Mouse (Mus musculus) liver, adult 2 months (tissue): ENCODE results near the gene Rhoa. TPM values are rescaled to one million over a fixed set of nuclear protein-coding genes. Genes with fewer than 3 reads are reported as not detected.
"Not testable (repeated sequence)": the region's sequence is repeated elsewhere in the genome, so short reads cannot be mapped to it uniquely, and the experiment has no call there.

Experiments used
- DNase-seq: peaks from one replicate; pipeline ENCODE4 v3.0.0-alpha.2; 2011; ENCODE audit warnings: low read depth, low spot score; ENCODE audit errors: extremely low read depth
- H3K27ac ChIP-seq: fragments of 200-500 bp; replicated peaks from 2 replicates; pipeline ENCODE4 v1.5.1; 2012; ENCODE audit warnings: low read depth, mild to moderate bottlenecking, control low read depth, inconsistent platforms, low read length; ENCODE audit not compliant: insufficient read depth
- H3K27me3 ChIP-seq: fragments of 200-500 bp; 2 replicates; pipeline ENCODE4 v1.6.1; 2012; ENCODE audit warnings: mild to moderate bottlenecking, moderate library complexity, low read length, inconsistent platforms; ENCODE audit not compliant: control insufficient read depth, insufficient read depth
- H3K36me3 ChIP-seq: fragments of 200-500 bp; 2 replicates; pipeline ENCODE4 v1.6.1; 2012; ENCODE audit warnings: low read length, inconsistent platforms; ENCODE audit not compliant: control insufficient read depth, insufficient read depth
- H3K4me1 ChIP-seq: fragments of 200-500 bp; 2 replicates; pipeline ENCODE4 v1.6.1; 2011; ENCODE audit warnings: low read length; ENCODE audit not compliant: control insufficient read depth, insufficient read depth
- H3K4me3 ChIP-seq: fragments of 200-500 bp; 2 replicates; pipeline ENCODE4 v1.5.1; 2011; ENCODE audit warnings: low read depth, mild to moderate bottlenecking, control low read depth, low read length, moderate library complexity; ENCODE audit not compliant: insufficient read depth
- H3K79me2 ChIP-seq: fragments of 200-500 bp; 2 replicates; pipeline ENCODE4 v1.6.1; 2012; ENCODE audit warnings: inconsistent platforms, mild to moderate bottlenecking, low read length, moderate library complexity; ENCODE audit not compliant: control insufficient read depth, insufficient read depth
- H3K9ac ChIP-seq: fragments of 200-500 bp; 2 replicates; pipeline ENCODE4 v1.6.1; 2012; ENCODE audit warnings: low read depth, mild to moderate bottlenecking, control low read depth, inconsistent platforms, low read length
- CTCF ChIP-seq: fragments of 200-500 bp; IDR thresholded peaks from 2 replicates; pipeline ENCODE4 v1.5.1; 2011; ENCODE audit warnings: low read depth, low read length, control low read depth
- POLR2A ChIP-seq: fragments of 200-500 bp; IDR thresholded peaks from 2 replicates; pipeline ENCODE4 v1.6.1; 2011; ENCODE audit warnings: low read length, control low read depth; ENCODE audit not compliant: insufficient read depth; ENCODE audit errors: extremely low read depth
- WGBS: fragments of 180-500 bp; shearing (Covaris S2); methylation state at CpG from one replicate; pipeline ENCODE4 v1.1.7; 2018; 5-methylcytosine and 5-hydroxymethylcytosine counted together
- polyA plus RNA-seq: library from polyadenylated mRNA; depleted of rRNA; stranded (reverse); fragments of >200 nt; gene quantifications from 2 replicates; pipeline ENCODE4 v1.2.3, GENCODE M21; 2012
- total RNA-seq: library from RNA; depleted of rRNA; stranded (reverse); fragments of >200 nt; gene quantifications from 2 replicates; pipeline ENCODE4 v1.2.3, GENCODE M21; 2014

Rhoa gene
- total and polyA plus RNA-seq, 2 experiments: 64.7 to 123 TPM

GRCm38 (mm10) chr9:108305170-108305569 is 759 bp upstream of the Rhoa start:
- H3K27me3 ChIP-seq: no peaks in the 10 kb centered on the region
- H3K27ac ChIP-seq: peak overlapping the region; percentile 78
- peaks cover 12% of the 10 kb centered on the region; the same call in 1 of the 2 replicates for H3K79me2 ChIP-seq
- WGBS: 0% methylated on average over 1 of the region's 1 CpGs
- H3K9ac ChIP-seq: peak overlapping the region; percentile 90
- peaks cover 14% of the 10 kb centered on the region for H3K36me3 ChIP-seq
- H3K4me1 ChIP-seq: peaks cover 24% of the 10 kb centered on the region
- DNase-seq: no peak
- TF ChIP-seq POLR2A (no peak), CTCF (no peak)
- H3K4me3 ChIP-seq: peak overlapping the region; percentile 81

- peak overlapping the region; percentile 91 for H3K4me3 ChIP-seq
Measured at GRCm38 (mm10) chr9:108306571-108306980, 647 bp downstream of the Rhoa start.

DNA sequence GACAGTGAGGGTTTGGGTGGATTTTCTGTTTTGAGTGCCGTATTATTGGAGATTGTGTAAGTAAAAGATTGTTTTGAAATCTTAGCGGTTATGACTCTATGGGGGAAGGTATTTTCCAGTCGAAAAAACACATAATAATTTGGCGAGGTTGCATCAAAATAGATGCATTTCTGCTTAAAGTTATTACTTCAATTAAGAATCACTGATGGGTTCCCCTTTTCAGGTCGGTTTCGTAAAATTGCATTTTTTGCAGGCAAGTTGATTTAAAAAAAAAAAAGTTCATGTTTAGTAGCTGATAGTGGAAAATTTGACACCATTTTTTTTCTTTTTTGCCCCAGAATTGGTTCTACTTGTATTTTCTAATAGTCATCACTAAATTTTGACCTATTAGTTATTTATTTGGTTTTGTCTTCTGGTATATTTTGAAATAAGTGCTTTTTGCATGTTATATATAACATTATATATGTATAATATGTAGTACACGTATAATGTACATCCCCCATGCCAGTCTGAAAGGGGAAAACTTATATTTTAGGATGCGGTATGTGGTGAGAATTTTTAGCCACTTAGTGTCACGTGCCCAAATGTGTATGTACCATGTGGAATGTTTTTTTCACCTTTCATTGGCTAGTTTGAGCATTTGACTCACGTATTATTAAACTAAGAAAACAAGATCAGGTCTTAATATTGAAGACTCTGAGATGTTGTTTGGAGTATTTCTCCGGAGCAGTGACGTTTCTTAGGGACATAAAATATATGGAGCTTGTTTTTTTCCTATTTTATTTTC is 1.3 kb downstream of the Rhoa start:
- peak overlapping the region; percentile 91 for H3K4me3 ChIP-seq
- 2% methylated on average over 12 of the region's 12 CpGs for WGBS
- DNase-seq: peak; percentile 32
- H3K27ac ChIP-seq: peak overlapping the region; percentile 93
- peak overlapping the region; percentile 96 for H3K9ac ChIP-seq
- H3K4me1 ChIP-seq: peaks cover 28% of the 10 kb centered on the region
- H3K36me3 ChIP-seq: peaks cover 18% of the 10 kb centered on the region
- H3K27me3 ChIP-seq: no peaks in the 10 kb centered on the region
- no peak for TF ChIP-seq CTCF
- TF ChIP-seq POLR2A: no peak
- peaks cover 26% of the 10 kb centered on the region for H3K79me2 ChIP-seq

More at GRCm38 (mm10) chr9:108306571-108306980, 647 bp downstream of the Rhoa start:
- DNase-seq: peak; percentile 42
- H3K79me2 ChIP-seq: peaks cover 20% of the 10 kb centered on the region
- TF ChIP-seq CTCF: no peak
- no peak for TF ChIP-seq POLR2A
- no peaks in the 10 kb centered on the region for H3K27me3 ChIP-seq
- WGBS: 1% methylated on average over 51 of the region's 51 CpGs
- H3K4me1 ChIP-seq: peaks cover 27% of the 10 kb centered on the region
- peak overlapping the region; percentile 93 for H3K27ac ChIP-seq
- peaks cover 17% of the 10 kb centered on the region for H3K36me3 ChIP-seq
- H3K9ac ChIP-seq: peak overlapping the region; percentile 96

- 5% methylated on average over 2 of the region's 2 CpGs for WGBS
- peak; percentile 56 for DNase-seq
- Histone ChIP-seq H3K27ac (no peak overlapping the region), H3K79me2 (peaks cover 30% of the 10 kb centered on the region), H3K9ac (no peak overlapping the region), H3K4me3 (no peak overlapping the region), H3K27me3 (no peaks in the 10 kb centered on the region), H3K36me3 (peaks cover 11% of the 10 kb centered on the region), H3K4me1 (peaks cover 27% of the 10 kb centered on the region)
- no peak for TF ChIP-seq CTCF
- TF ChIP-seq POLR2A: no peak
Measured at GRCm38 (mm10) chr9:108308141-108308540, 2.2 kb downstream of the Rhoa start.

DNA sequence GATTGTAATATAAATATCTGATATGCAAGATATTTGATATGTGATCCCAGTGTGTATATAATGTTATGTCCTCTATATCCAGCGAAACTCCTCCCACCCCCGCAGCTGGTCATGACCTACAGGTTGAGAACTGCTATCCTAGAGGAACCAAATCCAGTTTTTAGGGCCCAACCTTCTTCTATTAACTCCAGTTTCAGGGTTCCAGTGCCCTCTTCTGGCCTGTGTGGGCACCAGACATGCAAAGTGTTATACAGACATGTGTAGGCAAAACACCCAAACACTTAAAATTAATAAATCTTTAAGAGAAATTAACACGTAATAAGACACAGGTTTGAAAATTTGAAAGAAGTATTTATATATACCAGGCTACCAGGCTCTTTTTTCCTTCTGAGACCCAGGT is 11.6 kb downstream of the Rhoa start:
- Histone ChIP-seq H3K36me3 (peaks cover 13% of the 10 kb centered on the region), H3K4me3 (no peak overlapping the region), H3K27me3 (no peaks in the 10 kb centered on the region), H3K4me1 (peaks cover 38% of the 10 kb centered on the region), H3K9ac (no peak overlapping the region), H3K27ac (no peak overlapping the region), H3K79me2 (peaks cover 47% of the 10 kb centered on the region)
- TF ChIP-seq POLR2A (no peak), CTCF (peak; percentile 38; the same call in 1 of the 2 replicates)
- peak; percentile 49 for DNase-seq
- 77% methylated on average over 3 of the region's 3 CpGs for WGBS

- Histone ChIP-seq H3K27me3 (no peaks in the 10 kb centered on the region), H3K36me3 (peaks cover 13% of the 10 kb centered on the region), H3K4me1 (peaks cover 37% of the 10 kb centered on the region), H3K79me2 (peaks cover 49% of the 10 kb centered on the region), H3K9ac (no peak overlapping the region), H3K27ac (no peak overlapping the region), H3K4me3 (no peak overlapping the region)
- TF ChIP-seq POLR2A (no peak), CTCF (no peak)
- 73% methylated on average over 2 of the region's 2 CpGs for WGBS
- no peak for DNase-seq
Measured at GRCm38 (mm10) chr9:108318462-108318861, 12.5 kb downstream of the Rhoa start.

DNA sequence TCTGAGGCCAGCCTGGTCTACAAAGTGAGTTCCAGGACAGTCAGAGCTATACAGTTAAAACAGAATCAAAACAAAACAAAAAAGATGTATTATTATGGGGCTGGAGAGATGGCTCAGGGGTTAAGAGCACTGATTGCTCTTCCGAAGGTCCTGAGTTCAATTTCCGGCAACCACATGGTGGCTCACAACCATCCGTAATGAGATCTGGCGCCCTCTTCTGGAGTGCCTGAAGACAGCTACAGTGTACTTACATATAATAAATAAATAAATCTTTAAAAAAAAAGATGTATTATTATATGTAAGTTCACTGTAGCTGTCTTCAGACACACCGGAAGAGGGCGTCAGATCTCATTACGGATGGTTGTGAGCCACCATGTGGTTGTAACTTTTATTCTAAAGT is 16.1 kb downstream of the Rhoa start:
- H3K79me2 ChIP-seq: peaks cover 38% of the 10 kb centered on the region; the same call in 1 of the 2 replicates
- H3K36me3 ChIP-seq, H3K27me3 ChIP-seq, DNase-seq, H3K9ac ChIP-seq, H3K4me3 ChIP-seq, H3K27ac ChIP-seq: not testable (repeated sequence)
- peaks cover 32% of the 10 kb centered on the region for H3K4me1 ChIP-seq
- 86% methylated on average over 7 of the region's 7 CpGs for WGBS
